In the genomic region with DNA sequence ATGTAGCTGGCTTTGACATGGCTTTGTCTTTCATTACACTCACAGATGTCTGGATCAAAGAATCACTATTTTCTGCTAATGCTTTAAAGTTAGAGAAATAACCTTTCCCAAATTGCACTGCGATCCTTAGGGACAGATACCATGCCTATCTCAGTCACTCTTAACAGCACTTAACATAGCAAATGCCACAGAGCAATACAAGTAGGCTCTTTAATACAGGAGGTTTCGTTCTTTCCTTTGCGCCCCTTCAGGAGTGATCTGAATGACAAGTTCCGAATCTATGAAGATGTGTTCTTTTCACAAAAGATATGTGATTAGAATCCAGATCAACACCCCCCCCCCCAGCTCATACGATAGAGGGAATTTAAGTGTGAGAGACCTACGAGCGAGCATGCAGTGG, we compare ENCODE assay signal across 26 mouse cellular contexts. TPM values are rescaled to one million over a fixed set of nuclear protein-coding genes. Genes with fewer than 3 reads are reported as not detected.
DNase-seq lines count a peak whose midpoint lies in the region; ATAC-seq and TF ChIP-seq lines count a peak whose summit lies in the region.
"Had no signal": no experiment of that assay in that cellular context is flagged by ENCODE, and none has a peak within 500 bp of the region (broad histone marks: within the 10 kb centered on the region; RNA-seq: fewer than 3 reads in every experiment).

No protein-coding gene starts in this region.

- H3K4me3 ChIP-seq in forebrain, embryonic 16.5 days (replicated peaks; ENCODE audit: low read length) = no peak overlapping the region
- no peak overlapping the region for H3K4me3 ChIP-seq in forebrain, embryonic 13.5 days
- H3K4me3 ChIP-seq in heart, embryonic 13.5 days = no peak overlapping the region
- no peak overlapping the region for H3K4me3 ChIP-seq in heart, postnatal 0 days (ENCODE audit: low read depth, low read length)
- H3K4me3 ChIP-seq: embryonic facial prominence, embryonic 12.5 days; embryonic facial prominence, embryonic 15.5 days; gastrocnemius, adult 2 months; hindbrain, embryonic 10.5 days had no signal

- DNase-seq in heart, postnatal 36 days = no peak
- DNase-seq in heart, postnatal 0 days (ENCODE audit: low spot score) = no peak
- no peak for DNase-seq in heart, postnatal 10 days
- peak; percentile 60 for DNase-seq in brain, embryonic 14.5 days (ENCODE audit: low read depth)
- DNase-seq: adrenal gland, postnatal 10 days; adrenal gland, postnatal 36 days; B cell, adult 2 months; cerebellum, adult 11 months; cerebellum, adult 2 months; cerebellum, adult 9-11 months; cerebellum, postnatal 25 days; gastrocnemius, adult 2 months; gastrocnemius, postnatal 14 days; heart, adult 11 months; kidney, adult 2 months had no signal

- H3K36me3 ChIP-seq in forebrain, embryonic 16.5 days (ENCODE audit: control insufficient read depth, insufficient read depth) = no peaks in the 10 kb centered on the region
- H3K36me3 ChIP-seq in forebrain, embryonic 13.5 days (ENCODE audit: poor library complexity, severe bottlenecking) = no peaks in the 10 kb centered on the region
- H3K36me3 ChIP-seq in heart, embryonic 13.5 days = no peaks in the 10 kb centered on the region
- H3K36me3 ChIP-seq in heart, postnatal 0 days (replicated peaks; ENCODE audit: control insufficient read depth, insufficient read depth, low read length) = no peaks in the 10 kb centered on the region
- H3K36me3 ChIP-seq: embryonic facial prominence, embryonic 12.5 days; embryonic facial prominence, embryonic 15.5 days; G1E; hindbrain, embryonic 10.5 days had no signal

- no peak overlapping the region for H3K27ac ChIP-seq in forebrain, embryonic 16.5 days (ENCODE audit: low read length)
- H3K27ac ChIP-seq in forebrain, embryonic 13.5 days = no peak overlapping the region
- no peak overlapping the region for H3K27ac ChIP-seq in heart, embryonic 13.5 days (replicated peaks)
- H3K27ac ChIP-seq in heart, postnatal 0 days (ENCODE audit: low read depth) = no peak overlapping the region
- H3K27ac ChIP-seq: embryonic facial prominence, embryonic 12.5 days; embryonic facial prominence, embryonic 15.5 days; gastrocnemius, adult 2 months; hindbrain, embryonic 10.5 days; hindbrain, embryonic 14.5 days had no signal

- H3K4me1 ChIP-seq in forebrain, embryonic 16.5 days (replicated peaks; ENCODE audit: control insufficient read depth, insufficient read depth, low read length) = peaks cover 7% of the 10 kb centered on the region; the same call in 1 of the 2 replicates
- H3K4me1 ChIP-seq in forebrain, embryonic 13.5 days = peaks cover 17% of the 10 kb centered on the region
- peaks cover 14% of the 10 kb centered on the region; the same call in 1 of the 2 replicates for H3K4me1 ChIP-seq in heart, embryonic 13.5 days
- H3K4me1 ChIP-seq in heart, postnatal 0 days (ENCODE audit: control insufficient read depth, insufficient read depth) = no peaks in the 10 kb centered on the region
- H3K4me1 ChIP-seq: embryonic facial prominence, embryonic 15.5 days had no signal

- 67% methylated on average over 7 of the region's 7 CpGs for WGBS in forebrain, embryonic 16.5 days
- 76% methylated on average over 7 of the region's 7 CpGs for WGBS in forebrain, embryonic 13.5 days
- 60% methylated on average over 7 of the region's 7 CpGs for WGBS in heart, embryonic 13.5 days
- 52% methylated on average over 7 of the region's 7 CpGs for WGBS in heart, postnatal 0 days

- H3K9me3 ChIP-seq in forebrain, embryonic 16.5 days (ENCODE audit: control insufficient read depth, low read length) = no peaks in the 10 kb centered on the region
- H3K9me3 ChIP-seq in forebrain, embryonic 13.5 days (replicated peaks) = no peaks in the 10 kb centered on the region
- no peaks in the 10 kb centered on the region for H3K9me3 ChIP-seq in heart, embryonic 13.5 days
- no peaks in the 10 kb centered on the region for H3K9me3 ChIP-seq in heart, postnatal 0 days (replicated peaks; ENCODE audit: control insufficient read depth, low read length)
- H3K9me3 ChIP-seq: embryonic facial prominence, embryonic 12.5 days; embryonic facial prominence, embryonic 15.5 days; G1E had no signal

- no peaks in the 10 kb centered on the region for H3K27me3 ChIP-seq in forebrain, embryonic 16.5 days (replicated peaks; ENCODE audit: control insufficient read depth, insufficient read depth, low read length)
- H3K27me3 ChIP-seq in forebrain, embryonic 13.5 days = no peaks in the 10 kb centered on the region
- H3K27me3 ChIP-seq in heart, embryonic 13.5 days (replicated peaks) = no peaks in the 10 kb centered on the region
- no peaks in the 10 kb centered on the region for H3K27me3 ChIP-seq in heart, postnatal 0 days (ENCODE audit: control insufficient read depth, insufficient read depth, low read length)
- H3K27me3 ChIP-seq: CH12.LX; embryonic facial prominence, embryonic 12.5 days; embryonic facial prominence, embryonic 15.5 days had no signal

- TF ChIP-seq EP300 in heart, postnatal 0 days (IDR thresholded peaks at IDR 0.05; ENCODE audit: low read depth) = no peak

- TF ChIP-seq POLR2A in brain, embryonic 14.5 days (IDR thresholded peaks at IDR 0.05; ENCODE audit: borderline replicate concordance, extremely low read depth, insufficient read depth, insufficient read length, poor library complexity, severe bottlenecking) = no peak

- TF ChIP-seq CTCF in heart, postnatal 0 days (IDR thresholded peaks at IDR 0.05; ENCODE audit: low read depth) = no peak
- no peak for TF ChIP-seq CTCF in brain, embryonic 14.5 days (IDR thresholded peaks at IDR 0.05; ENCODE audit: borderline replicate concordance, extremely low read depth, insufficient read depth, insufficient read length)

- peak; percentile 32; the same call in 1 of the 2 replicates for ATAC-seq in forebrain, embryonic 16.5 days
- ATAC-seq in forebrain, embryonic 13.5 days = no peak; the same call in 1 of the 2 replicates
- ATAC-seq in heart, embryonic 13.5 days (ENCODE audit: extremely low read depth, insufficient number of reproducible peaks, low FRiP score, low TSS enrichment) = no peak
- no peak for ATAC-seq in heart, postnatal 0 days (ENCODE audit: insufficient read depth, low read depth)
- ATAC-seq: intestine, postnatal 0 days; Patski had no signal

- intact Hi-C loops in heart, postnatal 36 days (cut with DNase I) = no loop called here
- intact Hi-C loops in heart, postnatal 10 days (cut with DNase I) = no loop called here

- no peak overlapping the region for H3K9ac ChIP-seq in forebrain, embryonic 16.5 days (replicated peaks; ENCODE audit: low read depth, low read length)
- no peak overlapping the region for H3K9ac ChIP-seq in forebrain, embryonic 13.5 days
- H3K9ac ChIP-seq in heart, embryonic 13.5 days = peak overlapping the region; percentile 47; the same call in 1 of the 2 replicates
- H3K9ac ChIP-seq in heart, postnatal 0 days (replicated peaks; ENCODE audit: low read depth, low read length) = no peak overlapping the region
- H3K9ac ChIP-seq: embryonic facial prominence, embryonic 12.5 days; embryonic facial prominence, embryonic 15.5 days; hindbrain, embryonic 14.5 days had no signal

- no peak overlapping the region for H3K4me2 ChIP-seq in forebrain, embryonic 16.5 days (ENCODE audit: low read length)
- no peak overlapping the region for H3K4me2 ChIP-seq in forebrain, embryonic 13.5 days
- peak overlapping the region; percentile 34; the same call in 1 of the 2 replicates for H3K4me2 ChIP-seq in heart, embryonic 13.5 days
- H3K4me2 ChIP-seq in heart, postnatal 0 days (ENCODE audit: low read depth, low read length) = peak overlapping the region; percentile 23; the same call in 1 of the 2 replicates
- H3K4me2 ChIP-seq: embryonic facial prominence, embryonic 12.5 days; embryonic facial prominence, embryonic 15.5 days; hindbrain, embryonic 14.5 days had no signal

RNA-seq across cellular contexts. Expression of a gene that starts 12.1 kb away (rescaled TPM):
- polyA plus RNA-seq in forebrain, embryonic 16.5 days (2015; fragmentation: Nextera tagmentation; extraction: Ambion mirVana) = 65.8 and 92.5 TPM in 2 replicates
- polyA plus RNA-seq in forebrain, embryonic 13.5 days (2015; fragmentation: Nextera tagmentation; extraction: Ambion mirVana) = 42.8 and 49.8 TPM in 2 replicates
- polyA plus RNA-seq in heart, embryonic 13.5 days (2015; fragmentation: Nextera tagmentation; extraction: Ambion mirVana) = 9.5 and 10.3 TPM in 2 replicates
- 10 to 100 TPM; 31.2 to 32.2 TPM for total RNA-seq in heart, postnatal 36 days (2021)
- 29.1 and 35.8 TPM in 2 replicates for total RNA-seq in heart, postnatal 0 days (2014; rRNA removed; ENCODE audit: low replicate concordance)
- polyA plus RNA-seq in heart, postnatal 0 days (2015; fragmentation: Nextera tagmentation; extraction: Ambion mirVana) = 5.0 and 5.1 TPM in 2 replicates
- total RNA-seq in heart, postnatal 10 days (2021) = 10 to 100 TPM; 38.5 to 39.0 TPM
- polyA plus RNA-seq in brain, embryonic 14.5 days (2012; rRNA removed) = 88.8 and 125 TPM in 2 replicates

Comparison
In these comparisons a context has a peak if more than half of its experiments do, and no peak if none do; other contexts are left out.
1. H3K4me2 ChIP-seq: peak in heart, embryonic 13.5 days (single experiment) and heart, postnatal 0 days (single experiment); none in forebrain, embryonic 16.5 days (single experiment) and forebrain, embryonic 13.5 days (single experiment).